Mouse (Mus musculus) lung, adult 18-20 months (tissue): ENCODE results near the gene Lman2.
A peak's percentile ranks its signal among the peaks of the same experiment; 100 is the strongest.

Source experiments
- DNase-seq, 2 experiments: peaks; one replicate each; pipeline ENCODE4 v3.0.0; 2022; ENCODE audit warnings: mixed read lengths in 2 of 2

Gene Lman2

GRCm38 (mm10) chr13:55362453-55363060 is at the start of gene Lman2:
Lman2 (minus strand) TSS chr13:55362783.
- peak; percentile 98 for DNase-seq

GRCm38 (mm10) chr13:55411826-55412225 is 49.2 kb upstream of the Lman2 start:
- DNase-seq, result no peak

- no peak for DNase-seq
Observed at GRCm38 (mm10) chr13:55408546-55409120, 46.0 kb upstream of the Lman2 start.

GRCm38 (mm10) chr13:55407341-55407740 is 44.8 kb upstream of the Lman2 start:
- no peak for DNase-seq

GRCm38 (mm10) chr13:55405783-55406390 is 43.3 kb upstream of the Lman2 start:
- DNase-seq, result no peak

- peak; percentile 64 to 72 for DNase-seq
Observed at GRCm38 (mm10) chr13:55404853-55405782, 42.5 kb upstream of the Lman2 start.

GRCm38 (mm10) chr13:55403935-55404852 is 41.6 kb upstream of the Lman2 start:
- DNase-seq, result no peak

- no peak for DNase-seq
Observed at GRCm38 (mm10) chr13:55403266-55403665, 40.7 kb upstream of the Lman2 start.

- DNase-seq, result no peak
Observed at GRCm38 (mm10) chr13:55400039-55400346, 37.4 kb upstream of the Lman2 start.

- DNase-seq, result no peak
Observed at GRCm38 (mm10) chr13:55399300-55400038, 36.9 kb upstream of the Lman2 start.

GRCm38 (mm10) chr13:55398088-55398487 is 35.5 kb upstream of the Lman2 start, which contains the start of gene Slc34a1:
Slc34a1 (plus strand) TSS chr13:55398187.
- DNase-seq, result no peak

- no peak for DNase-seq
Observed at GRCm38 (mm10) chr13:55392933-55393332, 30.4 kb upstream of the Lman2 start.

GRCm38 (mm10) chr13:55391626-55392029 is 29.0 kb upstream of the Lman2 start:
- DNase-seq, result no peak

- no peak for DNase-seq
Observed at GRCm38 (mm10) chr13:55390644-55391043, 28.1 kb upstream of the Lman2 start.

GRCm38 (mm10) chr13:55381790-55382189 is 19.2 kb upstream of the Lman2 start:
- no peak for DNase-seq

- DNase-seq, result peak in 1 of 2 experiments; percentile 10
Observed at GRCm38 (mm10) chr13:55378907-55379580, 16.5 kb upstream of the Lman2 start.

- DNase-seq, result no peak
Observed at GRCm38 (mm10) chr13:55375877-55376276, 13.3 kb upstream of the Lman2 start.

GRCm38 (mm10) chr13:55374206-55374924 is 11.8 kb upstream of the Lman2 start:
- DNase-seq, result no peak

GRCm38 (mm10) chr13:55371740-55372139 is 9.2 kb upstream of the Lman2 start:
- no peak for DNase-seq

- DNase-seq, result no peak
Observed at GRCm38 (mm10) chr13:55371007-55371681, 8.6 kb upstream of the Lman2 start.
